Mouse (Mus musculus) midbrain, embryonic 10.5 days (tissue): Measurements from ENCODE around the gene E030018B13Rik. TPM values are rescaled to one million over a fixed set of nuclear protein-coding genes. Genes with fewer than 3 reads are reported as not detected.

ENCODE experiments used
- DNase-seq: peaks from one replicate; pipeline ENCODE4 v3.0.0-alpha.2; 2017; ENCODE audit warnings: low spot score
- H3K27ac ChIP-seq: fragments of 300-500 bp; sonication (generic); replicated peaks from 2 replicates; pipeline ENCODE4 v1.5.1; 2016; ENCODE audit warnings: mild to moderate bottlenecking
- H3K27me3 ChIP-seq: fragments of 300-500 bp; sonication (generic); 2 replicates; pipeline ENCODE4 v1.6.1; 2016; ENCODE audit warnings: low read depth, mild to moderate bottlenecking; ENCODE audit not compliant: poor library complexity, severe bottlenecking
- H3K36me3 ChIP-seq: fragments of 300-500 bp; sonication (generic); 2 replicates; pipeline ENCODE4 v1.6.1; 2016; ENCODE audit warnings: mild to moderate bottlenecking, moderate library complexity
- H3K4me1 ChIP-seq: fragments of 300-500 bp; sonication (generic); 2 replicates; pipeline ENCODE4 v1.6.1; 2016
- H3K4me3 ChIP-seq: fragments of 300-500 bp; sonication (generic); 2 replicates; pipeline ENCODE4 v1.5.1; 2016; ENCODE audit warnings: mild to moderate bottlenecking, moderate library complexity
- H3K9me3 ChIP-seq: fragments of 300-500 bp; sonication (generic); replicated peaks from 2 replicates; pipeline ENCODE4 v1.6.1; 2016; ENCODE audit warnings: mild to moderate bottlenecking
- WGBS: fragments of 180-500 bp; shearing (Covaris S2); methylation state at CpG from one replicate; pipeline ENCODE4 v1.1.7; 2016; 5-methylcytosine and 5-hydroxymethylcytosine counted together
- polyA plus RNA-seq: library from polyadenylated mRNA; unstranded; fragments of >200 nt; fragmentation: Nextera tagmentation; extraction: Ambion mirVana; gene quantifications from 2 replicates; pipeline ENCODE4 v1.2.1, GENCODE M21; 2016

Gene E030018B13Rik
- polyA plus RNA-seq: not detected in 2 replicates

- Histone ChIP-seq H3K36me3 (peaks cover 15% of the 10 kb centered on the region), H3K27me3 (no peaks in the 10 kb centered on the region), H3K4me3 (no peak within 1 kb of the TSS), H3K9me3 (no peaks in the 10 kb centered on the region), H3K27ac (no peak within 1 kb of the TSS), H3K4me1 (peaks cover 37% of the 10 kb centered on the region)
- 89% methylated on average over 6 of the region's 6 CpGs for WGBS
- no peak for DNase-seq
Observed at GRCm38 (mm10) chr7:63916268-63916907, at the start of gene E030018B13Rik. TSS of gene E030018B13Rik (plus strand) at chr7:63916857.

GRCm38 (mm10) chr7:63868356-63868918 lies 48.2 kb upstream of the E030018B13Rik start:
- DNase-seq: no peak
- Histone ChIP-seq H3K27ac (no peak overlapping the region), H3K4me1 (no peaks in the 10 kb centered on the region), H3K4me3 (no peak overlapping the region), H3K9me3 (no peaks in the 10 kb centered on the region), H3K36me3 (no peaks in the 10 kb centered on the region), H3K27me3 (no peaks in the 10 kb centered on the region)
- WGBS: 56% methylated on average over 6 of the region's 6 CpGs

- H3K36me3 ChIP-seq: no peaks in the 10 kb centered on the region
- no peak overlapping the region for H3K4me3 ChIP-seq
- H3K4me1 ChIP-seq: no peaks in the 10 kb centered on the region
- no peak for DNase-seq
- no peak overlapping the region for H3K27ac ChIP-seq
- no peaks in the 10 kb centered on the region for H3K27me3 ChIP-seq
- WGBS: 89% methylated on average over 6 of the region's 6 CpGs
- no peaks in the 10 kb centered on the region for H3K9me3 ChIP-seq
Observed at GRCm38 (mm10) chr7:63871698-63872097, 45.0 kb upstream of the E030018B13Rik start.

- Histone ChIP-seq H3K27me3 (no peaks in the 10 kb centered on the region), H3K36me3 (no peaks in the 10 kb centered on the region), H3K4me3 (no peak overlapping the region), H3K4me1 (peaks cover 11% of the 10 kb centered on the region), H3K9me3 (no peaks in the 10 kb centered on the region), H3K27ac (no peak overlapping the region)
- WGBS: 69% methylated on average over 12 of the region's 12 CpGs
- no peak for DNase-seq
Observed at GRCm38 (mm10) chr7:63873880-63874279, 42.8 kb upstream of the E030018B13Rik start.

GRCm38 (mm10) chr7:63875686-63876085 lies 41.0 kb upstream of the E030018B13Rik start:
- Histone ChIP-seq H3K9me3 (no peaks in the 10 kb centered on the region), H3K27ac (no peak overlapping the region), H3K36me3 (no peaks in the 10 kb centered on the region), H3K4me1 (peaks cover 11% of the 10 kb centered on the region), H3K27me3 (no peaks in the 10 kb centered on the region), H3K4me3 (no peak overlapping the region)
- DNase-seq: no peak

GRCm38 (mm10) chr7:63876640-63877039 lies 40.0 kb upstream of the E030018B13Rik start:
- Histone ChIP-seq H3K4me3 (no peak overlapping the region), H3K27ac (no peak overlapping the region), H3K27me3 (no peaks in the 10 kb centered on the region), H3K36me3 (no peaks in the 10 kb centered on the region), H3K9me3 (no peaks in the 10 kb centered on the region), H3K4me1 (peaks cover 11% of the 10 kb centered on the region)
- DNase-seq: no peak
- WGBS: 88% methylated on average over 2 of the region's 2 CpGs

GRCm38 (mm10) chr7:63877610-63878009 lies 39.0 kb upstream of the E030018B13Rik start:
- Histone ChIP-seq H3K27me3 (no peaks in the 10 kb centered on the region), H3K4me1 (peaks cover 11% of the 10 kb centered on the region), H3K4me3 (no peak overlapping the region), H3K27ac (no peak overlapping the region), H3K9me3 (no peaks in the 10 kb centered on the region), H3K36me3 (no peaks in the 10 kb centered on the region)
- WGBS: 27% methylated on average over 14 of the region's 14 CpGs
- DNase-seq: no peak

- DNase-seq: no peak
- H3K27me3 ChIP-seq: no peaks in the 10 kb centered on the region
- peaks cover 11% of the 10 kb centered on the region for H3K4me1 ChIP-seq
- H3K27ac ChIP-seq: no peak overlapping the region
- H3K36me3 ChIP-seq: no peaks in the 10 kb centered on the region
- no peaks in the 10 kb centered on the region for H3K9me3 ChIP-seq
- H3K4me3 ChIP-seq: no peak overlapping the region
- 93% methylated on average over 6 of the region's 6 CpGs for WGBS
Observed at GRCm38 (mm10) chr7:63879583-63879982, 37.1 kb upstream of the E030018B13Rik start.

- H3K4me3 ChIP-seq: no peak overlapping the region
- H3K36me3 ChIP-seq: peaks cover 6% of the 10 kb centered on the region
- peaks cover 1% of the 10 kb centered on the region for H3K4me1 ChIP-seq
- no peak overlapping the region for H3K27ac ChIP-seq
- DNase-seq: no peak
- H3K27me3 ChIP-seq: no peaks in the 10 kb centered on the region
- H3K9me3 ChIP-seq: no peaks in the 10 kb centered on the region
- WGBS: 84% methylated on average over 7 of the region's 7 CpGs
Observed at GRCm38 (mm10) chr7:63882739-63883138, 33.9 kb upstream of the E030018B13Rik start.

GRCm38 (mm10) chr7:63885025-63885424 lies 31.6 kb upstream of the E030018B13Rik start:
- H3K4me3 ChIP-seq: no peak overlapping the region
- WGBS: 92% methylated on average over 7 of the region's 7 CpGs

GRCm38 (mm10) chr7:63887034-63887551 lies 29.6 kb upstream of the E030018B13Rik start:
- H3K4me1 ChIP-seq: peaks cover 12% of the 10 kb centered on the region
- no peak overlapping the region for H3K27ac ChIP-seq
- peaks cover 45% of the 10 kb centered on the region for H3K36me3 ChIP-seq
- 65% methylated on average over 8 of the region's 8 CpGs for WGBS
- H3K9me3 ChIP-seq: no peaks in the 10 kb centered on the region
- H3K27me3 ChIP-seq: no peaks in the 10 kb centered on the region
- no peak for DNase-seq
- no peak overlapping the region for H3K4me3 ChIP-seq

More at GRCm38 (mm10) chr7:63885025-63885424, 31.6 kb upstream of the E030018B13Rik start:
- DNase-seq: no peak
- Histone ChIP-seq H3K4me1 (peaks cover 8% of the 10 kb centered on the region), H3K27me3 (no peaks in the 10 kb centered on the region), H3K9me3 (no peaks in the 10 kb centered on the region), H3K27ac (no peak overlapping the region), H3K36me3 (peaks cover 27% of the 10 kb centered on the region)

GRCm38 (mm10) chr7:63887602-63888123 lies 29.0 kb upstream of the E030018B13Rik start:
- H3K27ac ChIP-seq: no peak overlapping the region
- no peaks in the 10 kb centered on the region for H3K9me3 ChIP-seq
- H3K27me3 ChIP-seq: no peaks in the 10 kb centered on the region
- no peak overlapping the region for H3K4me3 ChIP-seq
- H3K36me3 ChIP-seq: peaks cover 45% of the 10 kb centered on the region
- WGBS: 91% methylated on average over 10 of the region's 10 CpGs
- H3K4me1 ChIP-seq: peaks cover 12% of the 10 kb centered on the region
- DNase-seq: no peak

- DNase-seq: no peak
- no peak overlapping the region for H3K27ac ChIP-seq
- no peak overlapping the region for H3K4me3 ChIP-seq
- H3K9me3 ChIP-seq: no peaks in the 10 kb centered on the region
- peaks cover 12% of the 10 kb centered on the region for H3K4me1 ChIP-seq
- H3K27me3 ChIP-seq: no peaks in the 10 kb centered on the region
- peaks cover 45% of the 10 kb centered on the region for H3K36me3 ChIP-seq
- 83% methylated on average over 6 of the region's 6 CpGs for WGBS
Observed at GRCm38 (mm10) chr7:63888674-63889073, 28.0 kb upstream of the E030018B13Rik start.
